Comparison of ENCODE assay signal across 10 mouse cellular contexts in genomic region chr13:5302141-5302540, GRCm38 (mm10).
A peak's percentile ranks its signal among the peaks of the same experiment; 100 is the strongest.
DNase-seq lines count a peak whose midpoint lies in the region; TF ChIP-seq lines count a peak whose summit lies in the region.
"Had no signal": no experiment of that assay in that cellular context is flagged by ENCODE, and none has a peak within 500 bp of the region (broad histone marks: within the 10 kb centered on the region; RNA-seq: fewer than 3 reads in every experiment).

No protein-coding gene starts in this region.

- no peak for TF ChIP-seq CTCF in kidney, adult 2 months (conservative IDR thresholded peaks at IDR 0.05; ENCODE audit: insufficient read depth, insufficient read length, low read depth, low read length)

- H3ac ChIP-seq in myocyte (ENCODE audit: control insufficient read depth, insufficient read length) = no peak overlapping the region

- H3K4me1 ChIP-seq in kidney, adult 2 months (ENCODE audit: control insufficient read depth, insufficient read depth, low read length) = no peaks in the 10 kb centered on the region

- H3K27ac ChIP-seq in kidney, adult 2 months (ENCODE audit: insufficient read depth, low read depth, low read length) = no peak overlapping the region
- H3K27ac ChIP-seq: left cerebral cortex, adult 2 months had no signal

- H3K27me3 ChIP-seq in kidney, adult 2 months (replicated peaks; ENCODE audit: control insufficient read depth, insufficient read depth, low read length) = no peaks in the 10 kb centered on the region
- H3K27me3 ChIP-seq in myocyte (ENCODE audit: control insufficient read depth, insufficient read depth, insufficient read length) = no peaks in the 10 kb centered on the region

- WGBS in kidney, adult 2 months = 23% methylated on average over 1 of the region's 1 CpGs

- DNase-seq in kidney, adult 2 months = peak; percentile 8
- no peak for DNase-seq in kidney, adult 18-20 months
- peak; percentile 50 for DNase-seq in right cerebral cortex, adult 18-20 months
- DNase-seq in right cerebral cortex, postnatal 10 days (ENCODE audit: low spot score in 2 of 2) = no peak
- peak; percentile 7 for DNase-seq in embryo, embryonic 9.5 days (ENCODE audit: extremely low spot score)
- DNase-seq in urinary bladder, adult 2 months (ENCODE audit: low spot score) = no peak
- DNase-seq in cerebellum, postnatal 4 days (ENCODE audit: low spot score in 2 of 2) = no peak
- DNase-seq: thymus, postnatal 25 days had no signal

- no peaks in the 10 kb centered on the region for H3K36me3 ChIP-seq in kidney, adult 2 months (ENCODE audit: control insufficient read depth, insufficient read depth, low read length)
- no peaks in the 10 kb centered on the region for H3K36me3 ChIP-seq in myocyte (ENCODE audit: control insufficient read depth, insufficient read depth)

- peak overlapping the region; percentile 50 for H3K4me2 ChIP-seq in myocyte (ENCODE audit: low read depth)

- TF ChIP-seq POLR2A in kidney, adult 2 months (IDR thresholded peaks at IDR 0.05; ENCODE audit: low read depth, low read length) = no peak
- no peak for TF ChIP-seq POLR2A in myocyte (IDR thresholded peaks at IDR 0.05; ENCODE audit: insufficient read length, low read depth)

- H3K4me3 ChIP-seq in kidney, adult 2 months (ENCODE audit: insufficient read depth, low read depth, low read length) = no peak overlapping the region
- no peak overlapping the region for H3K4me3 ChIP-seq in myocyte
- H3K4me3 ChIP-seq: left cerebral cortex, adult 2 months had no signal

- H3K79me2 ChIP-seq in myocyte (ENCODE audit: control insufficient read depth, insufficient read depth) = no peaks in the 10 kb centered on the region

TF ChIP-seq in myocyte, 11 proteins besides CTCF, POLR2A, EP300 and RAD21:
- TF ChIP-seq E2F4 (IDR thresholded peaks at IDR 0.05; ENCODE audit: insufficient read depth) (no peak), TCF12 (IDR thresholded peaks at IDR 0.05; ENCODE audit: insufficient read depth, poor library complexity, severe bottlenecking) (no peak), SRF (IDR thresholded peaks at IDR 0.05; ENCODE audit: control insufficient read depth, insufficient read length, low read depth) (no peak), MAX (IDR thresholded peaks at IDR 0.05; ENCODE audit: low read depth) (no peak), USF1 (IDR thresholded peaks at IDR 0.05; ENCODE audit: low read depth) (no peak), MYOD1 (IDR thresholded peaks at IDR 0.05; ENCODE audit: control insufficient read depth in 1 of 3, insufficient read length in 2 of 3, low read depth in 2 of 3) (no peak), TCF3 (IDR thresholded peaks at IDR 0.05; ENCODE audit: insufficient read length, low read depth) (no peak), CEBPB (IDR thresholded peaks at IDR 0.05; ENCODE audit: insufficient read depth, poor library complexity, severe bottlenecking) (no peak), POLR2AphosphoS2 (IDR thresholded peaks at IDR 0.05; ENCODE audit: insufficient read length, low read depth) (no peak), MYOG (IDR thresholded peaks at IDR 0.05; ENCODE audit: control insufficient read depth in 1 of 3, insufficient read depth in 1 of 3, insufficient read length in 2 of 3, low read depth in 2 of 3) (no peak), REST (IDR thresholded peaks at IDR 0.05; ENCODE audit: insufficient read depth, insufficient read length) (no peak)
TF ChIP-seq in myocyte: peak in this region for 0.

Comparison
In these comparisons a context has a peak if more than half of its experiments do, and no peak if none do; other contexts are left out.
1. DNase-seq: peak in kidney, adult 2 months (single experiment), right cerebral cortex, adult 18-20 months (single experiment) and embryo, embryonic 9.5 days (single experiment); none in kidney, adult 18-20 months (single experiment), right cerebral cortex, postnatal 10 days (0 of 2), urinary bladder, adult 2 months (single experiment) and cerebellum, postnatal 4 days (0 of 2).